Mouse (Mus musculus) cerebellum, adult 2 months (tissue): ENCODE data around the gene Zeb2.

ENCODE experiments used
- CTCF ChIP-seq: fragments of 200-500 bp; IDR thresholded peaks from 2 replicates; pipeline ENCODE4 v1.5.1; 2011; ENCODE audit warnings: low read depth, mild to moderate bottlenecking, control low read depth, low read length, moderate library complexity, borderline replicate concordance; ENCODE audit not compliant: insufficient read depth
- POLR2A ChIP-seq: fragments of 200-500 bp; IDR thresholded peaks from 2 replicates; pipeline ENCODE4 v1.6.1; 2011; ENCODE audit warnings: low read length, control low read depth, borderline replicate concordance; ENCODE audit not compliant: insufficient read depth

DNA sequence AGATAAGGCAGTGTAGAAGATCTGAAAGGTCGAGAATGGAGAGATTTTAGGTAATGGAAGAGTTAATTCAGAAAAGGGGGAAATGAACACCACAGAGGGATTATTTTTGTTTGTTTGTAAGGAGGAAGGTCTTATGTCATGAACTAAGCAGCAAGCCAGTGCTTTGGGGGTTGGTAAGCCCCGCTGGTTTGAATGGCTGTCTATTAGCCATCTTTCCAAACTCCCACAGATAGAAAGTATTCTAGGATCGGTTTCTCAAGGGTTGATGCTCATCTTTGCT is 28.0 kb downstream of the Zeb2 start:
- TF ChIP-seq POLR2A, result no peak
- no peak for TF ChIP-seq CTCF
